Comparison of ENCODE assay signal across 8 mouse cellular contexts in the genomic region with DNA sequence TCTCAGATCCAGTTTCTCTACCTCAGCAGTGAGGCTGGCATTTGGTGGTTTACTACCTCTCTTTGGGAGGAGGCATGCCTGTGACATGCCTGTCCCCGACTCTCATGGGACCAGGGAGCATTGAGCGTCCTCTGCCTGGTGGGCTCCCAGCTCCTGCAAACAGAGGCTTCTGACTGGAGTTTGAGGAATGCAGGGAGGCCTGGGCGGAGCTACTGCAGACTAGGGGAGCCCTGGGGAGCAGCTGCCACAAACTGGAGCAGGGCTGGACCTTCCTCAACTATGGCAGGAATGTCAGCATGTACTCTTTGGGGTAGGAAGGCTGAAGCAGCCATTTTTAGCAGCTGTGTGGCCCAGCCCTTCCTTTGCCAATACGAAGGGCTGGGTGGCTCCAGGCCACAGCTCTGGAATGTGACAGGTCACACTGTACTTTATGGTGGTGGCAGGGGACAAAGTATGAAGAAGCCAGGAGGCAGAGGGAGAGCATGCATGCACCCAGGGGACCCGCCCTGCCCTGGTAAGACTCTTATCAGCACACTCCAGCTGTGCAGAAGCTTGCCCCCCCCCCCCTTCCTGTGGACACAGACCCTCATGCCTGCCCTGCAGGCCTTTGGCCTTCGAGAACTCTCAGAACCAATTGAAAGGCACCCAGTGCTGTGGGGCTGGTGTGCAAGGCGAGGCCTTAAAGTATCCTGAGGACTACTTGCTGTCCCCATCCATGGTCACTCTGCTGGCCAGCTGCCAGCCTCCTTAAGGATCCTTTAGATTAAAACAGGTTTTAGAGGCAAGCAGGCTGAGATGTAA.
DNase-seq lines count a peak whose midpoint lies in the region; ATAC-seq lines count a peak whose summit lies in the region.

No protein-coding gene starts in this region.

- H3K4me1 ChIP-seq in kidney, embryonic 16.5 days (ENCODE audit: insufficient read depth, low read length) = peaks cover 36% of the 10 kb centered on the region

- peak; percentile 88 for ATAC-seq in kidney, embryonic 16.5 days (ENCODE audit: low FRiP score, low TSS enrichment)

- H3K36me3 ChIP-seq in kidney, embryonic 16.5 days (ENCODE audit: insufficient read depth, low read length) = no peaks in the 10 kb centered on the region

- H3K4me3 ChIP-seq in kidney, embryonic 16.5 days (ENCODE audit: low read length) = no peak overlapping the region

- no peak overlapping the region for H3K4me2 ChIP-seq in kidney, embryonic 16.5 days (replicated peaks; ENCODE audit: low read depth, low read length)

- peak overlapping the region; percentile 85 for H3K27ac ChIP-seq in kidney, embryonic 16.5 days (ENCODE audit: low read length)

- H3K27me3 ChIP-seq in kidney, embryonic 16.5 days (ENCODE audit: insufficient read depth, low read length) = no peaks in the 10 kb centered on the region

- WGBS in kidney, embryonic 16.5 days = 41% methylated on average over 7 of the region's 7 CpGs

- H3K9ac ChIP-seq in kidney, embryonic 16.5 days (replicated peaks; ENCODE audit: low read length) = 0 out of 2 replicates have a peak overlapping the region, but pooled peaks have one; percentile 14

- peak; percentile 29 for DNase-seq in adrenal gland, adult 2 months
- DNase-seq in adrenal gland, postnatal 25 days = no peak
- peak; percentile 56 for DNase-seq in c-Kit-negative CD71-positive TER-119-positive erythroid progenitor cells, embryonic 14.5 days (ENCODE audit: low read depth, low spot score)
- DNase-seq in heart, adult 9 months (ENCODE audit: low spot score in 2 of 2) = peak; percentile 74 to 82
- peak; percentile 74 for DNase-seq in lung, postnatal 36 days
- DNase-seq in right cerebral cortex, adult 18-20 months = no peak
- no peak for DNase-seq in cerebellum, adult 11 months

- H3K9me3 ChIP-seq in kidney, embryonic 16.5 days (ENCODE audit: low read length) = no peaks in the 10 kb centered on the region

Comparison
In these comparisons a context has a peak if more than half of its experiments do, and no peak if none do; other contexts are left out.
1. DNase-seq: peak in adrenal gland, adult 2 months (single experiment), c-Kit-negative CD71-positive TER-119-positive erythroid progenitor cells, embryonic 14.5 days (single experiment), heart, adult 9 months (2 of 2) and lung, postnatal 36 days (single experiment); none in adrenal gland, postnatal 25 days (single experiment), right cerebral cortex, adult 18-20 months (single experiment) and cerebellum, adult 11 months (single experiment).